Mouse (Mus musculus): Measurements from ENCODE around the gene Tpgs1.

Gene Tpgs1

DNA sequence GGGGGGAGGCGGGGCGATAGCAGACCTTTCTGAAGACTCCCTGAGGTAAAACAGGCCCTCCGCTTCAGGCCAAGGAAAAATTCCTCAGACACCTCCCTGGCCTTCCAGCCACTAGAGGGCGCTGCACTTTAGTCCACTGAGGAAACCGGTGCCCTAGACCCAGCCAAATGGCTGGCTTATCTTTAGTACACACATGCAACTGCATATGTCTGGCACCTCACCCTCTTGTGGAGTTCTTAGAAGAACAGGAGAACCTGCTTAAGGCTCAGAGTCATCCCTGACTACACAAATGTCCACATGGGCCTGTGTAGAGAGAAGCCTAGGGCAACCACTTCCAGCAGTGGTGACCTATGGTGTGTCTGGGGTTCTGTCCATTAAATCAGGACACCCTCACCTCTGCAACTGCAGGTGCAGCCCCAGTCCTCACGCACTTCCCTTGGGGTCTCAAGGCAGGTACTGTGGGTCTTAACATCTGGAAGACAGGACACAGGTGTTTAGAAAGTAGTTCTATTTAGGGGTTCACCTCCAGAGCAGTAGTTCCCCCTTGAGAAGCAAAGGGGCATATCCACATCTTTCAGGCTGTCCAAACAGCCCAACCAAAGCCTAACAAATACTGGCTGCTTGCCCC, 43.4 kb downstream of the Tpgs1 start:
- DNase-seq (ENCODE audit: low spot score): peak; percentile 73

DNA sequence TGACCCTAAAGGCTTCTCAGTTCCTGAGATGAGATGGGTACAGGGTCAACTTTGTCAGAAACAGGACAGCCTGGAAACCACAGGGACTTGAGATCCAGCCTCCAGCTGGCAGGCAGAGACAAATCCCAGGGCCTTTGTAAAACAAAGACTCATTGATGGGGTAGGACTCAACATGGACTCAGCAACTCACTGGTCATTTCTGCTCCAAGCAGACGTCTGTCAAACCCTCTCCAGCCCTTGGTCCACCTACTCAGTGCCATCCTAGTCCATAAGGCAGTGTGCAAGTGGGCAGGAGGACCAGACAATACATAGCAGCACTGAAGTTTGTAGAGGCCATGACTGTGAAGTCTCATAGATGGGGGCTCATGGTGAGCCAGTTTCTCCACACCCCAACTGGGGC, 44.0 kb downstream of the Tpgs1 start:
- DNase-seq (ENCODE audit: low spot score): no peak

DNA sequence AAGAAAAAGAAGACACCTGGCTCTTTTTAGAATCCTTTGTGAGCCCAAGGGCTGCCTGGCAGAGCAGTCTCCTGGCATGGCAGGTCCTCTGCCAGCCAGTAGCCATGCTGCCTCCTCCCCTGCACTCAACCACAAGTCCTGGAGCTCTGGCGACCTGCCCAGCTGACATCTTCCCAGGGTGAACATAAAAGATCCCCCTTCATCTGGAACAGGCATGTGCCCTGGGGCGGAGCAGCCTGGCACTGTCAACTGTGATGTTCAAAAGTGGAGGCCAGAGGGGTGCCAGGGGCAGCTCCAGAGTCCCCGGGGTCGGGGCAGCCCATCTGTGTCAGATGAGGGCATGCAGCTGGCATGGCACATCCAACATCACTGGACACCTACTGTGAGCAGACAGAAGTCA, 45.8 kb downstream of the Tpgs1 start:
- no peak for DNase-seq (ENCODE audit: low spot score)

DNA sequence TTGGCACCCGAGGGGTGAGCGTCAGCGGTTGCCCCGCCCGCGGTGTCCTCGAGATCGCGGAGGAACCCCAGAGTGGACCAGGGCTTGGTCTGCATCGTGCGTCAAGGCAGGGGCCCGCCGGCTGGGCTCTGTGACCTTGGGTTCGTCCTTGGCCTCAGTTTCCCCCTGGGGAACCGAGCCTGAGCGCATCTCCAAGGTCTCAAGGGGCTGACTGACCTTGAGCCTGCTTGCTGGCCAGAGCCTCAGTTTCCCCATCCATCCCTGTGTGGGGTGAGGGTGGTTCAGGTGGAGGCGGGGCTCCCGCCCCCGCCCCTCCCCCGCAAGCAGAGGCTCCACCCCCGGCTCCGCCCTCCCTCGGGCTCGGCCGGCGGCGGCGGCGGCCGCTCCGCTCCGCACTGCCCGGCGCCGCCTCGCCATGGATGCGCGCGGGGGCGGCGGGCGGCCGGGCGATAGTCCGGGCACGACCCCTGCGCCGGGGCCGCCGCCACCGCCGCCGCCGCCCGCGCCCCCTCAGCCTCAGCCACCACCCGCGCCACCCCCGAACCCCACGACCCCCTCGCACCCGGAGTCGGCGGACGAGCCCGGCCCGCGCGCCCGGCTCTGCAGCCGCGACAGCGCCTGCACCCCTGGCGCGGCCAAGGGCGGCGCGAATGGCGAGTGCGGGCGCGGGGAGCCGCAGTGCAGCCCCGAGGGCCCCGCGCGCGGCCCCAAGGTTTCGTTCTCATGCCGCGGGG, 47.3 kb downstream of the Tpgs1 start, which contains the start of gene Hcn2:
Gene Hcn2, plus strand, starts transcription at position 381 of the 734 bp plus-strand sequence.
- DNase-seq (ENCODE audit: low spot score): no peak

DNA sequence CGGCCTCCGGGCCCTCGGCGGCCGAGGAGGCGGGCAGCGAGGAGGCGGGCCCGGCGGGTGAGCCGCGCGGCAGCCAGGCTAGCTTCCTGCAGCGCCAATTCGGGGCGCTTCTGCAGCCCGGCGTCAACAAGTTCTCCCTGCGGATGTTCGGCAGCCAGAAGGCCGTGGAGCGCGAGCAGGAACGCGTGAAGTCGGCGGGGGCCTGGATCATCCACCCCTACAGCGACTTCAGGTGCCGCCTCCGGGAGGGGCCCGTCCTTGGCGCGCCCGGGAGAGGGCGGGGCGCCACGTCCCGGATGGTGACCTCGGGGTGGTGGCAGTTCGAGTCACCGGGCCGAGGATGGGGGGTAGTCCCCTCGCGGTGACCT, 47.8 kb downstream of the Tpgs1 start:
- no peak for DNase-seq (ENCODE audit: low spot score)

DNA sequence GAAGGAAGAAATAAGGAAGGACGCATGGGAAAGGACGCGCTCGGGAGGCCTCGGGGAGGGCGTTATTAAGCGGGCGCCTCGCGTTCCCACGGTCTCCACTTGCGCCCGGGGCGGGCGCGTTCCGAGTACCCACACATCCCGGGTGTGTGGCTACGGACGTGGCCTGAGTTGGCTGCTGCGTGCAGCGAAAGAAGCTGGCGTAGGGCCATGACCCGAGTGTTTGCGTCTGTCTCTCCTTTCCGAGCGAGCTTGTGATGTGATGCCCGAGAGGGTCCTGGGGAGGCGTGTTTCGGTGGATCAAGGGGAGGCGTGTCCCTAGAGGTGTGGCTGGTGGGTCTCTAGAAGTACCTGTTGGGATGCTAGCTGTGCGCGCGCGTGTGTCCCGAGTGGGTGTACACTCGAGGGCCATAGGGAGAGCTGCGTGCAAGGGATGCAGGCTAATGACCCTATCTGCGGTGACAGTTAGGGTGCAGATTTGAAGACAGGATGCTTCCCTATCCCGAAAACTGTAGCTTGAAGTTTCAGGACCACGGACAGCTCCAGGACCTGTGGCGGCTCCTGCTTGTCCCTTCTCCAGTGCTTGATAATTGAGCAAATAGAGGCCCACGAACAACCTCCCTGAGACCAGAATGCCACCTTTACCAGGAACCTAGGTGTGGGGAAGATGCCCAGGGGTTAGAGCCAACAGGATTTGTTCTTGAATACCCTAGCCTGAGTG, 48.6 kb downstream of the Tpgs1 start:
- DNase-seq (ENCODE audit: low spot score): peak; percentile 60

DNA sequence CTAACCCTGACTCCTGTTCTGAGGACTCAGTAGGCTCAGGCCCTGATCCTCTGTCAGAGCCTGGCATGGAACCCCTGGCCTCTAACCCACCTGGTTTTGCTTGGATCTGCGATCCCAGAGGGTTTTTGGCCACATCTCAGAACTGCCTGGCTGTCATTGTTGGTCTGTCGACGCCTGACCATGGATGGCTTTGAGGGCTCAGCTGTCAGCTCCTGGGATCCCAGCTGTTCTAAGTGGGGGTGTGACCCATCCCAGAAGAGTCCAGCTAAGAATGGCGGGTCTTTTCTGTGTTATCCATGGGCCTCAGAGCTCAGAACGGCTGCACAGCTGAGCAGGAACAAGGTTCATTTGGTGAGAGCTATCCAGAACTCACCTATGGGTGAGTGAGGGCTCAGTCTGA, 51.9 kb downstream of the Tpgs1 start:
- DNase-seq (ENCODE audit: low spot score): no peak

DNA sequence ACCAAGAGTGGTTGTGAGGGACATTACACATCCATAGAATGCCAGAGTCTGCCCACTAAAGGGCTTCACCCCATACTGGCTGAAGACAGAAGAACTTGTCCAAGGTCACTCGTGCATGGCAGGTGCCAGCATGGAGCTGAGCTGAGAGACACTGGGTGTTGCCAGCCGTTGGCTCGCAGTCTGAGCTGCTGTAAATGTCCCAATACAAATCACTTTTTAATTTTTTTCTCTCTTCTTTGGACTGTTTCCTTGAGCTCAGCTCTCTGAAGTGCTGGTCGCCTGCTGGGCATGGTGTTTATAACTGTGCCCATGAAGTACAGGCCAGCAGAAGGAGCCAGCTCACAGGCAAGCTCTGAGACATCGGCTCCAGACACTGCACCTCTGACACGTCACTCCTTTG, 53.9 kb downstream of the Tpgs1 start:
- DNase-seq (ENCODE audit: low spot score): no peak

DNA sequence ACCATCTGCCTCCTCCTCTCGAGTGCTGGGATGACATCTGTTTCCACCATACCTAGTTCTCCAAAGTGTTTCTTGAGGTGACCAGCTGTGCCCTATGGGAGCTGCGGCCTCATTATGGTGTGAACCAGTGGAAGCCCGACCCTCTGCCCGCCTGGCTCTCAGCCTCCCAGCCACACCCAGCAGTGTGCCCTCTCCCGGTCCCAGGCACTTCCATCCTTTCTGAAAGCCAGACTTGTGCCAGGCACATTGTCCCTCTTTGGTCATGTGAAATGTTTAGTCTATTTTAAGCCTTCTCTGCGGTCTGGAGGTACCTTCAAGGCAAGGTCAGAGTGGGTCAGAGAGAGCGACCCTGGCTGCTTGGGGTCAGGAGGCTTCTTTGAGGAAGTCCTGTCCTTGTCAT, 54.5 kb downstream of the Tpgs1 start:
- no peak for DNase-seq (ENCODE audit: low spot score)
